Mouse (Mus musculus) embryonic facial prominence, embryonic 15.5 days (tissue): ENCODE data around the gene Map3k11. TPM values are rescaled to one million over a fixed set of nuclear protein-coding genes. Genes with fewer than 3 reads are reported as not detected.

ENCODE experiments used
- ATAC-seq: fragments of 200-750 bp; cut with Nextera tagmentation; 2 replicates; pipeline ENCODE4 v1.8.0; 2017; ENCODE audit warnings: low read depth, moderate TSS enrichment; ENCODE audit not compliant: insufficient number of reproducible peaks, low FRiP score, low TSS enrichment
- H3K27ac ChIP-seq: fragments of 300-500 bp; sonication (generic); replicated peaks from 2 replicates; pipeline ENCODE4 v1.5.1; 2015; ENCODE audit warnings: mild to moderate bottlenecking, inconsistent platforms
- H3K27me3 ChIP-seq: fragments of 300-500 bp; sonication (generic); 2 replicates; pipeline ENCODE4 v1.6.1; 2015; ENCODE audit warnings: inconsistent platforms
- H3K36me3 ChIP-seq: fragments of 300-500 bp; sonication (generic); 2 replicates; pipeline ENCODE4 v1.6.1; 2015; ENCODE audit warnings: mild to moderate bottlenecking, inconsistent platforms
- H3K4me1 ChIP-seq: fragments of 300-500 bp; sonication (generic); 2 replicates; pipeline ENCODE4 v1.6.1; 2015; ENCODE audit warnings: inconsistent platforms
- H3K4me2 ChIP-seq: fragments of 300-500 bp; sonication (generic); replicated peaks from 2 replicates; pipeline ENCODE4 v1.6.1; 2015; ENCODE audit warnings: mild to moderate bottlenecking, inconsistent platforms
- H3K4me3 ChIP-seq: fragments of 300-500 bp; sonication (generic); replicated peaks from 2 replicates; pipeline ENCODE4 v1.5.1; 2015; ENCODE audit warnings: mild to moderate bottlenecking, inconsistent platforms
- H3K9ac ChIP-seq: fragments of 300-500 bp; sonication (generic); 2 replicates; pipeline ENCODE4 v1.6.1; 2015; ENCODE audit warnings: inconsistent platforms
- H3K9me3 ChIP-seq: fragments of 300-500 bp; sonication (generic); replicated peaks from 2 replicates; pipeline ENCODE4 v1.6.1; 2016; ENCODE audit warnings: inconsistent platforms
- WGBS: fragments of 180-500 bp; shearing (Covaris S2); methylation state at CpG from one replicate; pipeline ENCODE4 v1.1.7; 2015; 5-methylcytosine and 5-hydroxymethylcytosine counted together
- microRNA-seq: library from miRNA; unstranded; fragments of <30 nt; microRNA quantifications from one replicate; pipeline ENCODE4, GENCODE M21; 2016; ENCODE audit warnings: borderline number of aligned reads
- polyA plus RNA-seq: library from polyadenylated mRNA; unstranded; fragments of >200 nt; fragmentation: Nextera tagmentation; extraction: Ambion mirVana; gene quantifications from 2 replicates; pipeline ENCODE4 v1.2.1, GENCODE M21; 2015

Map3k11 gene
- polyA plus RNA-seq, 1 experiment from 2014 or later, result 30.0 TPM

DNA sequence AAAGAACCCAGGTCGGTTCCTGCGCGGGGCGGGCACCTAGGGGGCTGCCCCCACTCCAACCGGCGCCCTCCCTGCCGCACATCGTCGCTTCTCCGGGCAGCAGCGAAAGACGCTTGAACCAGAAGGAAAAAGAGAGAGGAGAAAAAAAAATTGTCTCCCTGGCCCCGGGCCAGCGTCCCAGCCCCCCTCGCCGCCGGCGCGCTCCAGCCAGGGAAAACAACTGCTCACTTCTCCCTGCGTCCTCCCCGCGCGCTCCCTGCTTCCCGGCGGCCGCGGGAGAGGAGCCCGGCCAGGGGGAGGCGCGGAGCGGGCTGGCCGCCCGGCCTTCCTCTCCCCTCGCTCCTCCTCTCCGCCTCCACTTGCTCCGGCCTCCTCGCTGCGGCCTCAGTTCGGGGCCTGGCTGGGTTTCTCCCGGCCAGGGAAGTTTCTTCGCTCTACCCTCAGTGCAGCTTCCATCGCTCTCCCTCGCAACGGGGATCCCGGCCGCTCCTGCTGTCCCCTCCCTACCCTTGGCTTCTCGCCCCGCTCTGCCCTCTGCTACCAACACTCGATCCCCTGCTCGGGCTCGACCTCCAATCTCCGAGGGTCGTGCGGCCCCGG is 53.2 kb downstream of the Map3k11 start:
- peaks cover 56% of the 10 kb centered on the region for H3K4me1 ChIP-seq
- ATAC-seq, result peak; percentile 83
- H3K4me3 ChIP-seq, result peak overlapping the region; percentile 73
- peaks cover 21% of the 10 kb centered on the region for H3K27me3 ChIP-seq
- peak overlapping the region; percentile 93 for H3K27ac ChIP-seq
- no peaks in the 10 kb centered on the region for H3K9me3 ChIP-seq
- peaks cover 3% of the 10 kb centered on the region; the same call in 1 of the 2 replicates for H3K36me3 ChIP-seq
- peak overlapping the region; percentile 71 for H3K9ac ChIP-seq
- H3K4me2 ChIP-seq, result peak overlapping the region; percentile 90
- under 1% methylated on average over 46 of the region's 55 CpGs for WGBS

DNA sequence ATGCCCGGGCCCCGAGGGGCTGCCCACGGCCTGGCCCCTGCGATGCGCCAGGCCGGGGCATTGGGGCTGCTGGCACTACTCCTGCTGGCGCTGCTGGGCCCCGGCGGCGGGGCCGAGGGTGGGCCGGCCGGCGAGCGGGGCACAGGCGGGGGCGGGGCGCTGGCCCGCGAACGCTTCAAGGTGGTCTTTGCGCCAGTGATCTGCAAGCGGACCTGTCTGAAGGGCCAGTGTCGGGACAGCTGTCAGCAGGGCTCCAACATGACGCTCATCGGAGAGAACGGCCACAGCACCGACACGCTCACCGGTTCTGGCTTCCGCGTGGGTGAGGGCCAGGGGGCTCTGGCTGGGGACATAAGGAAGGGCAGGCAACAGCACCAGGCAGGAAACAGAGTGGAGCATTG is 53.7 kb downstream of the Map3k11 start:
- Histone ChIP-seq H3K9me3 (no peaks in the 10 kb centered on the region), H3K27ac (peak overlapping the region; percentile 93), H3K9ac (peak overlapping the region; percentile 71), H3K4me2 (peak overlapping the region; percentile 90), H3K27me3 (peaks cover 20% of the 10 kb centered on the region; the same call in 1 of the 2 replicates), H3K36me3 (peaks cover 4% of the 10 kb centered on the region; the same call in 1 of the 2 replicates), H3K4me3 (peak overlapping the region; percentile 73), H3K4me1 (peaks cover 56% of the 10 kb centered on the region)
- WGBS, result 1% methylated on average over 32 of the region's 32 CpGs
- ATAC-seq, result peak; percentile 9; the same call in 1 of the 2 replicates

DNA sequence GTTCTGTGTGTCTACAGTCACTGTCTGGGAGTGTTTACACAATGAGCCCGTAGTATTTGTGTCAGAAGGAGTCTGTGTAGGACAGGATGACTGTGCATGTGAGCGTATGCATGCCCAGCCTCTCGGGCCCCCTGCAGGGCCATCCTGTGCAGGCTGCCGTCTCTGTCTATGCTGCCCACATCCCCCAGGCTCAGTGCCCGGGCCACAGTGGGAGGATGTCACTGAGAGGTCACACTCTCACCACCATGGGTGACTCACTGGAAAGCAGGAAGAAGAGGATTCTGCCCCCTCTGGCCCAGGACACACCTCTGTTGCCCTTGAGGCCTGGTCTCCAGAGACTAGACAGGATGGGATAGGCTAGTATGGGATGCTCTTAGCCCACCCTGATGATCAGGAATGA is 55.0 kb downstream of the Map3k11 start:
- H3K27me3 ChIP-seq, result peaks cover 25% of the 10 kb centered on the region
- H3K36me3 ChIP-seq, result peaks cover 15% of the 10 kb centered on the region
- ATAC-seq, result no peak
- peaks cover 56% of the 10 kb centered on the region for H3K4me1 ChIP-seq
- H3K4me2 ChIP-seq, result peak overlapping the region; percentile 90
- H3K4me3 ChIP-seq, result peak overlapping the region; percentile 73; the same call in 1 of the 2 replicates
- H3K9ac ChIP-seq, result no peak overlapping the region
- no peaks in the 10 kb centered on the region for H3K9me3 ChIP-seq
- H3K27ac ChIP-seq, result no peak overlapping the region
- WGBS, result 48% methylated on average over 5 of the region's 5 CpGs

DNA sequence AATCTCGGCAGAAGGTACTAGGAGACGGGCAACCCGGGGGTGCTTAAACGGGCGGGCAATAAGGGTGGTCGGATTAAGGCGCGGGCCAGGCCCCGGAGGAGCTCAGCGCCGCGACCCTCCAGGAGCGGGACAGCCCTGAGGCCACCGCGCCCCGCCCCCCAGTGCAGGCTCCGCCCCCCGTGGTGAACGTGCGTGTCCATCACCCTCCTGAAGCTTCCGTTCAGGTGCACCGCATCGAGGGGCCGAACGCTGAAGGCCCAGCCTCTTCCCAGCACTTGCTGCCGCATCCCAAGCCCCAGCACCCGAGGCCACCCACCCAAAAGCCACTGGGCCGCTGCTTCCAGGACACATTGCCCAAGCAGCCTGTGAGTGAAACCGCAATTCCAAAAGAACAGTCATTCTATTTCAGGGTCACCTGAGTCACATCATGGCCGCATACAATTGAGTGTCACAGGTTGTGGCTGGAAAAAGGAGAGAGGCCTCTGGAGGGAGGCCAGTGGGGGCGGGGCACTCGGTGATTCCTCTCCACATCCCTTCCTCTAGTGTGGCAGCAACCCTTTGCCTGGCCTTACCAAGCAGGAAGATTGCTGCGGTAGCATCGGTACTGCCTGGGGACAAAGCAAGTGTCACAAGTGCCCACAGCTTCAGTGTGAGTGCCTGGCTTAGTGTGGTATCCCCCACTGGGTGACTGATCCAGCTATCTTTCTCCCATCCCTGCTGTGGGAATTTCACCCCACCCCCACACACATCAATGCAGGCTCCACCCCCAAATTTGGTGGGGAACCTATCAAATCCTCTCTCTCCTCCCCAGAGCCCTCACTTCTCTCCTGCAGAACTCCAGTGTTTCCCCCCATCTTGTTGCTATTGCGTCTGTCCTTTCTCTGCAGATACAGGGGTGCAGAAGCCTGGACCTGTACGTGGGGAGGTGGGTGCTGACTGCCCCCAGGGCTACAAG is 57.5 kb downstream of the Map3k11 start:
- no peak overlapping the region for H3K9ac ChIP-seq
- peak overlapping the region; percentile 42 for H3K4me2 ChIP-seq
- peaks cover 29% of the 10 kb centered on the region for H3K36me3 ChIP-seq
- H3K9me3 ChIP-seq, result no peaks in the 10 kb centered on the region
- H3K27ac ChIP-seq, result no peak overlapping the region
- no peak for ATAC-seq
- H3K27me3 ChIP-seq, result peaks cover 43% of the 10 kb centered on the region
- H3K4me3 ChIP-seq, result peak overlapping the region; percentile 20
- peaks cover 48% of the 10 kb centered on the region for H3K4me1 ChIP-seq
- WGBS, result 10% methylated on average over 36 of the region's 36 CpGs

DNA sequence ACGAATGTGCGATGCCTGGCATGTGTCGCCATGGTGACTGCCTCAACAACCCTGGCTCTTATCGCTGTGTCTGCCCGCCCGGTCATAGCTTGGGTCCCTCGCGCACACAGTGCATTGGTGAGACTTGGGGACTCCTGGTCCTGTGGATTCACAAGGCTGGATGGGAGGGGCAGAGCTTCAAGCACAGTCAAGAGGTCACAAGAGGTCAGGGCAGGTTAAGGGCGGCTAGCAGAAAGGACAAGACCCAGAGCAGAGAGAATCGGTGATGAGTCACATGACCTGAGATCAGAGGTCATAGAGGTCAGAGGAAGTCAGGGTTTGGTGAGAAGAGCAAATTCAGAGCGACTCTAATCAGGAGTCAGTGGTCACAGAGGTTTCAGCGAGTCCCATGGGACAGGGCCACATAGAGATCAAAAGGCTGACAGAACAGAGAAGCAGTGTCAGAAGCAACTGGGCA is 58.4 kb downstream of the Map3k11 start:
- H3K9ac ChIP-seq, result no peak overlapping the region
- peaks cover 50% of the 10 kb centered on the region for H3K4me1 ChIP-seq
- 33% methylated on average over 12 of the region's 12 CpGs for WGBS
- H3K9me3 ChIP-seq, result no peaks in the 10 kb centered on the region
- peaks cover 35% of the 10 kb centered on the region for H3K36me3 ChIP-seq
- peaks cover 47% of the 10 kb centered on the region for H3K27me3 ChIP-seq
- H3K4me3 ChIP-seq, result no peak overlapping the region
- no peak for ATAC-seq
- H3K4me2 ChIP-seq, result no peak overlapping the region
- H3K27ac ChIP-seq, result no peak overlapping the region

DNA sequence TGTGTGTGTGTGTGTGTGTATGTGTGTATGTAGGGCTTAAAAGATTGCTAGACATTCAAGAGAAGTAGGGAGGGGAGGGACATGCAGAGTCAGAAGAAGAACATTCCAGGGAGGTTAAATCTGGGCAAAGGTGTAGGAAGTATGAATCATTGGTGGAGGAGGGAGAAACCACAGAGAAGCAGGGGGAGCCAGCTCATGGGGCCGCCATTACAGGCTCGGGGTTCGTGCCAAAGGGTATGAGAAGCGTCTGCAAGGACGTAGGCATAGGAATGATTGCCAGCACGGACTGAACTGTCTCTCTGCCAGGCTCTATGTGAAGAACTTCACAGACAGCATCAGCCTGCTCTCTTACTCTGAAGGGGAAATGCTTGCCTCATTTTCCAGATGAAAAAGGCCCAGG is 60.9 kb downstream of the Map3k11 start:
- H3K4me3 ChIP-seq, result no peak overlapping the region
- H3K36me3 ChIP-seq, result peaks cover 49% of the 10 kb centered on the region
- peaks cover 47% of the 10 kb centered on the region for H3K27me3 ChIP-seq
- no peak for ATAC-seq
- H3K27ac ChIP-seq, result no peak overlapping the region
- 68% methylated on average over 6 of the region's 6 CpGs for WGBS
- H3K9me3 ChIP-seq, result no peaks in the 10 kb centered on the region
- H3K4me1 ChIP-seq, result peaks cover 30% of the 10 kb centered on the region
- no peak overlapping the region for H3K9ac ChIP-seq
- no peak overlapping the region for H3K4me2 ChIP-seq

DNA sequence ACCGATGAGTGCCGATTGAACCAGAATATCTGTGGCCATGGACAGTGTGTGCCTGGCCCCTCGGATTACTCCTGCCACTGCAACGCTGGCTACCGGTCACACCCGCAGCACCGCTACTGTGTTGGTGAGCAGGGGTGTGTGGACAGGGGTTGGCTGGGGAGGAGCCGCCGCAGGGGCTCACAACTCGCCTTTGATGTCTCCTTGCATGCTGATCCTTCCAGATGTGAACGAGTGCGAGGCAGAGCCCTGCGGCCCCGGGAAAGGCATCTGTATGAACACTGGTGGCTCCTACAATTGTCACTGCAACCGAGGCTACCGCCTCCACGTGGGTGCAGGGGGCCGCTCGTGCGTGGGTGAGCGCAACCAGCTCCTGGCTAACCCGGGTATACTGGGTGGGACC is 62.4 kb downstream of the Map3k11 start:
- H3K4me2 ChIP-seq, result no peak overlapping the region; the same call in 1 of the 2 replicates
- H3K9ac ChIP-seq, result no peak overlapping the region
- H3K36me3 ChIP-seq, result peaks cover 52% of the 10 kb centered on the region
- ATAC-seq, result no peak
- H3K4me3 ChIP-seq, result no peak overlapping the region
- peaks cover 16% of the 10 kb centered on the region for H3K4me1 ChIP-seq
- 15% methylated on average over 22 of the region's 22 CpGs for WGBS
- H3K27ac ChIP-seq, result no peak overlapping the region
- no peaks in the 10 kb centered on the region for H3K9me3 ChIP-seq
- peaks cover 50% of the 10 kb centered on the region for H3K27me3 ChIP-seq

DNA sequence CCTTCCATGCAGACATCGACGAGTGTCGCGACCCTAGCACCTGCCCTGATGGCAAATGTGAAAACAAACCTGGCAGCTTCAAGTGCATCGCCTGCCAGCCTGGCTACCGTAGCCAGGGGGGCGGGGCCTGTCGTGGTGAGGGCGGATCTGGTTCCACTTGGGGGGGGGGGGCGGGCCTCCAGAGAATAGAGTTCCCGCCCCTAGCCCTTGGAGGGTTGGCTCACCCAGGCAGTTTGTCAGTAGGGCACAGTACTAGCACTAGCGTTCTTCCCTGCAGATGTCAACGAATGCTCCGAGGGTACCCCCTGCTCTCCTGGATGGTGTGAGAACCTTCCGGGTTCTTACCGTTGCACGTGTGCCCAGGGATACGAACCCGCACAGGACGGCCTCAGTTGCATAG is 63.2 kb downstream of the Map3k11 start:
- Histone ChIP-seq H3K36me3 (peaks cover 50% of the 10 kb centered on the region), H3K4me2 (no peak overlapping the region), H3K27me3 (peaks cover 46% of the 10 kb centered on the region), H3K9ac (no peak overlapping the region), H3K27ac (no peak overlapping the region), H3K4me3 (no peak overlapping the region), H3K4me1 (peaks cover 19% of the 10 kb centered on the region), H3K9me3 (no peaks in the 10 kb centered on the region)
- 14% methylated on average over 20 of the region's 20 CpGs for WGBS
- ATAC-seq, result peak; percentile 12; the same call in 1 of the 2 replicates

Small RNA genes lying within 50 kb of the gene (microRNA-seq; reads per million reads assigned to microRNA genes)
- 0.52 reads per million for gene Mir6987

Other genes starting within 250 kb of the Map3k11 start
- gene Fosl1, start 241.2 kb upstream of the Map3k11 start, polyA plus RNA-seq, result not detected in 2 replicates
- 8.0 and 8.9 TPM in 2 replicates for gene Ccdc85b, start 230.8 kb upstream of the Map3k11 start, polyA plus RNA-seq
- gene Fibp, start 228.1 kb upstream of the Map3k11 start, polyA plus RNA-seq, result 114 and 125 TPM in 2 replicates
- 1.4 and 2.8 TPM in 2 replicates for gene Ctsw, start 220.2 kb upstream of the Map3k11 start, polyA plus RNA-seq
- gene Efemp2, start 214.8 kb upstream of the Map3k11 start, polyA plus RNA-seq, result 219 and 226 TPM in 2 replicates
- gene Mus81, start 200.3 kb upstream of the Map3k11 start, polyA plus RNA-seq, result 44.1 and 45.2 TPM in 2 replicates
- gene Cfl1, start 198.3 kb upstream of the Map3k11 start, polyA plus RNA-seq, result 2,278 and 2,311 TPM in 2 replicates
- gene 1700020D05Rik, start 185.0 kb upstream of the Map3k11 start, polyA plus RNA-seq, result 0.16 TPM in 1 of 2 replicates, not detected in the other
- 10.7 and 11.7 TPM in 2 replicates for gene Snx32, start 178.2 kb upstream of the Map3k11 start, polyA plus RNA-seq
- 22.1 and 23.3 TPM in 2 replicates for gene Ovol1, start 128.1 kb upstream of the Map3k11 start, polyA plus RNA-seq
- gene Ap5b1, start 120.7 kb upstream of the Map3k11 start, polyA plus RNA-seq, result 5.2 and 5.7 TPM in 2 replicates
- gene Rnaseh2c, start 86.9 kb upstream of the Map3k11 start, polyA plus RNA-seq, result 122 and 126 TPM in 2 replicates
- gene Kat5, start 78.5 kb upstream of the Map3k11 start, polyA plus RNA-seq, result 49.4 and 52.3 TPM in 2 replicates
- 61.4 and 62.4 TPM in 2 replicates for gene Rela, start 51.3 kb upstream of the Map3k11 start, polyA plus RNA-seq
- 29.4 and 30.4 TPM in 2 replicates for gene Sipa1, start 25.0 kb upstream of the Map3k11 start, polyA plus RNA-seq
- gene Pcnx3, start 166 bp downstream of the Map3k11 start, polyA plus RNA-seq, result 24.6 and 26.6 TPM in 2 replicates
- 3.8 TPM in 2 replicates for gene Kcnk7, start 15.6 kb downstream of the Map3k11 start, polyA plus RNA-seq
- gene Ehbp1l1, start 37.6 kb downstream of the Map3k11 start, polyA plus RNA-seq, result 32.4 and 35.9 TPM in 2 replicates
- 110 and 111 TPM in 2 replicates for gene Fam89b, start 40.9 kb downstream of the Map3k11 start, polyA plus RNA-seq
- 52.5 and 53.5 TPM in 2 replicates for gene Ltbp3, start 52.2 kb downstream of the Map3k11 start, polyA plus RNA-seq
- gene Scyl1, start 82.7 kb downstream of the Map3k11 start, polyA plus RNA-seq, result 81.4 and 81.8 TPM in 2 replicates
- 32.5 and 37.4 TPM in 2 replicates for gene Frmd8, start 186.5 kb downstream of the Map3k11 start, polyA plus RNA-seq
- 5.9 and 7.5 TPM in 2 replicates for gene Slc25a45, start 189.1 kb downstream of the Map3k11 start, polyA plus RNA-seq
- 3.4 and 3.6 TPM in 2 replicates for gene Tigd3, start 205.4 kb downstream of the Map3k11 start, polyA plus RNA-seq
- gene Dpf2, start 224.3 kb downstream of the Map3k11 start, polyA plus RNA-seq, result 144 and 167 TPM in 2 replicates
- 11.0 TPM in 2 replicates for gene Cdc42ep2, start 236.1 kb downstream of the Map3k11 start, polyA plus RNA-seq